Mouse (Mus musculus) neural tube, embryonic 11.5 days (tissue): ENCODE data around the gene Ifitm7. TPM values are rescaled to one million over a fixed set of nuclear protein-coding genes. Genes with fewer than 3 reads are reported as not detected.

ENCODE experiments used
- ATAC-seq: fragments of 200-750 bp; cut with Nextera tagmentation; 2 replicates; pipeline ENCODE4 v1.8.0; 2017; ENCODE audit warnings: moderate number of reproducible peaks, mild to moderate bottlenecking, moderate TSS enrichment, moderate library complexity; ENCODE audit not compliant: insufficient read depth, low FRiP score, low TSS enrichment
- DNase-seq: peaks from one replicate; pipeline ENCODE4 v3.0.0-alpha.2; 2015; ENCODE audit warnings: low spot score
- H3K27ac ChIP-seq: fragments of 300-500 bp; sonication (generic); 2 replicates; pipeline ENCODE4 v1.5.1; 2014; ENCODE audit warnings: low read depth, mild to moderate bottlenecking, low read length
- H3K27me3 ChIP-seq: fragments of 300-500 bp; sonication (generic); 2 replicates; pipeline ENCODE4 v1.6.1; 2014; ENCODE audit warnings: mild to moderate bottlenecking, low read length, mixed read lengths; ENCODE audit not compliant: control insufficient read depth, insufficient read depth
- H3K36me3 ChIP-seq: fragments of 300-500 bp; sonication (generic); 2 replicates; pipeline ENCODE4 v1.6.1; 2014; ENCODE audit warnings: mild to moderate bottlenecking, low read length, moderate library complexity, mixed read lengths; ENCODE audit not compliant: control insufficient read depth, insufficient read depth
- H3K4me1 ChIP-seq: fragments of 300-500 bp; sonication (generic); 2 replicates; pipeline ENCODE4 v1.6.1; 2014; ENCODE audit warnings: low read length, mixed read lengths; ENCODE audit not compliant: control insufficient read depth, insufficient read depth
- H3K4me2 ChIP-seq: fragments of 300-500 bp; sonication (generic); 2 replicates; pipeline ENCODE4 v1.6.1; 2014; ENCODE audit warnings: low read depth, mild to moderate bottlenecking, moderate library complexity
- H3K4me3 ChIP-seq: fragments of 300-500 bp; sonication (generic); 2 replicates; pipeline ENCODE4 v1.5.1; 2014; ENCODE audit warnings: low read depth, low read length
- H3K9ac ChIP-seq: fragments of 300-500 bp; sonication (generic); 2 replicates; pipeline ENCODE4 v1.6.1; 2014; ENCODE audit warnings: mild to moderate bottlenecking, low read length
- H3K9me3 ChIP-seq: fragments of 300-500 bp; sonication (generic); 2 replicates; pipeline ENCODE4 v1.6.1; 2016; ENCODE audit warnings: low read length; ENCODE audit not compliant: control insufficient read depth
- WGBS: fragments of 180-500 bp; shearing (Covaris S2); extraction: QIAGEN DNeasy Blood & Tissue Kit; methylation state at CpG from one replicate; pipeline ENCODE4 v1.1.7; 2014; 5-methylcytosine and 5-hydroxymethylcytosine counted together
- polyA plus RNA-seq: library from polyadenylated mRNA; unstranded; fragments of >200 nt; fragmentation: Nextera tagmentation; extraction: Ambion mirVana; gene quantifications from 2 replicates; pipeline ENCODE4 v1.2.1, GENCODE M21; 2014

Gene Ifitm7
- polyA plus RNA-seq, 1 experiment from 2014 or later, result not detected

GRCm38 (mm10) chr16:14009966-14010365 lies 23.3 kb upstream of the Ifitm7 start:
- H3K4me3 ChIP-seq, result no peak overlapping the region
- no peak overlapping the region for H3K27ac ChIP-seq
- no peaks in the 10 kb centered on the region for H3K36me3 ChIP-seq
- ATAC-seq, result no peak
- no peak overlapping the region for H3K9ac ChIP-seq
- WGBS, result 85% methylated on average over 4 of the region's 4 CpGs
- no peaks in the 10 kb centered on the region for H3K27me3 ChIP-seq
- H3K4me1 ChIP-seq, result no peaks in the 10 kb centered on the region
- no peak overlapping the region for H3K4me2 ChIP-seq
- no peaks in the 10 kb centered on the region for H3K9me3 ChIP-seq
- no peak for DNase-seq

GRCm38 (mm10) chr16:14008708-14009107 lies 22.0 kb upstream of the Ifitm7 start:
- H3K4me3 ChIP-seq, result no peak overlapping the region
- no peaks in the 10 kb centered on the region for H3K27me3 ChIP-seq
- ATAC-seq (no peak), DNase-seq (no peak)
- H3K4me1 ChIP-seq, result no peaks in the 10 kb centered on the region
- H3K27ac ChIP-seq, result no peak overlapping the region
- H3K9me3 ChIP-seq, result no peaks in the 10 kb centered on the region
- no peak overlapping the region for H3K9ac ChIP-seq
- H3K36me3 ChIP-seq, result no peaks in the 10 kb centered on the region
- H3K4me2 ChIP-seq, result no peak overlapping the region

DNA sequence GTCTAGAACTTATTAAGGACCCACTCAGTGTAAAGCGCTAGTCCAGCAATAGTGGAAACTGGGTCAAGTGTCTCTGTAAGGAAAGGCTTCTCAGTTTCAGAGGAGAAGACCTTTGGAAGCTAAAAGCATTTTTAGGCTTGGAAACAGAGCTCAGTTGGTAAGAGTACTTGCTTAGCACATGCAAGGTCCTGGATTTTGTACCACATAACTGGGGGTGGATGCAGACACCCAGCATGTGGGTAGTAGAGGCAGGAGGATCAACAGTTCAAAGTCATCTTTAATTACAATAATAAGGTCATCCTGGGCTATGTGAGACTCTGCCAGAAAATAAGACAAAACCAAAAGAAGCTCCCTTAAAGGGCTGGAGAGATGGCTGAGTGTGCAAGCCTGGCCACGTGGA lies 21.4 kb upstream of the Ifitm7 start:
- Histone ChIP-seq H3K4me3 (no peak overlapping the region), H3K9me3 (no peaks in the 10 kb centered on the region), H3K27ac (no peak overlapping the region), H3K36me3 (no peaks in the 10 kb centered on the region), H3K27me3 (no peaks in the 10 kb centered on the region), H3K9ac (no peak overlapping the region), H3K4me2 (no peak overlapping the region), H3K4me1 (no peaks in the 10 kb centered on the region)
- DNase-seq (no peak), ATAC-seq (no peak)
- 85% methylated on average over 2 of the region's 2 CpGs for WGBS

- no peak for DNase-seq
- Histone ChIP-seq H3K4me2 (no peak overlapping the region), H3K4me1 (no peaks in the 10 kb centered on the region), H3K36me3 (no peaks in the 10 kb centered on the region), H3K27ac (no peak overlapping the region), H3K27me3 (no peaks in the 10 kb centered on the region), H3K4me3 (no peak overlapping the region), H3K9me3 (no peaks in the 10 kb centered on the region), H3K9ac (no peak overlapping the region)
- 78% methylated on average over 4 of the region's 4 CpGs for WGBS
- no peak for ATAC-seq
These were observed 18.6 kb upstream of the Ifitm7 start for GRCm38 (mm10) chr16:14005266-14005665.

DNA sequence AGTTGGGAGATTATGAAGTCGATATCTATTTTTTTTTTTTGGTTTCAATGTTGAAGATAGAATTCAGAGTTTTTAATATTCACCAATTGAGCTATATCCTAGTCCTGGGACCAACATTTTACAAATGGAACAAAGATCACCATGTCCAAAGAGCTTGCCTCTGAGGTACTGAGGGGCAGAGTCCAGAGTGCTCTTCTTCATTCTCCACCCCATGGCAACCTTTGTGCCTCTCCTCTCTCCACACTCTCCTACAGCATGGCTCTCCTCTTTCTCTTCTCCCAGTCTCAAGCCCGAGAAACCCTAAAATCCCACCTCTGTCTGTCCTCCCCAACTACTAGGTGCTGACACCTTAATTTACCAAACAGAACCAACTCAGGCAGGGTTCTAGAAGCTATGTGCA lies 18.0 kb upstream of the Ifitm7 start:
- Histone ChIP-seq H3K27me3 (no peaks in the 10 kb centered on the region), H3K9me3 (no peaks in the 10 kb centered on the region), H3K4me2 (no peak overlapping the region), H3K27ac (no peak overlapping the region), H3K4me1 (no peaks in the 10 kb centered on the region), H3K4me3 (no peak overlapping the region), H3K36me3 (no peaks in the 10 kb centered on the region), H3K9ac (no peak overlapping the region)
- ATAC-seq (no peak), DNase-seq (no peak)
- 77% methylated on average over 2 of the region's 2 CpGs for WGBS

DNA sequence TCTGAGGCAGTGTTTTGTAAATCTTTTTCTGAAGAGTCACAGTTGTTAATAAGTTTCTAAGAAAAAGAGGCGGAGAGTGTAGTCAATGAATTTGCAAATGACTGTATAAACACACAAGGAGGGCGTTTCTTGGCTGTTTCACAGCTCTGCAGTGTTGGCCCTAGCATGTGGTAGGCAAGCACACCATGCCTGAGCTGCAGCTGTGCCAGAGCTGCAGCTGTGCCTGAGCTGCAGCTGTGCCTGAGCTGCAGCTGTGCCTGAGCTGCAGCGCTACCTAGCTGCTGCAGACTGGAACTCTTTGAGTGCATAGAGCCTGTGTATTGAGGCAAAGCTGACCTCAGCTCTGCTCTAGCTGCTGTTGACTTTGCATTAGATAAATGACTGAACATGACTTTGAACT lies 17.5 kb upstream of the Ifitm7 start:
- no peak overlapping the region for H3K9ac ChIP-seq
- no peak overlapping the region for H3K4me2 ChIP-seq
- DNase-seq, result no peak
- H3K27ac ChIP-seq, result no peak overlapping the region
- no peaks in the 10 kb centered on the region for H3K27me3 ChIP-seq
- H3K9me3 ChIP-seq, result no peaks in the 10 kb centered on the region
- ATAC-seq, result no peak
- no peak overlapping the region for H3K4me3 ChIP-seq
- H3K4me1 ChIP-seq, result no peaks in the 10 kb centered on the region
- H3K36me3 ChIP-seq, result no peaks in the 10 kb centered on the region
- 21% methylated on average over 3 of the region's 3 CpGs for WGBS

DNA sequence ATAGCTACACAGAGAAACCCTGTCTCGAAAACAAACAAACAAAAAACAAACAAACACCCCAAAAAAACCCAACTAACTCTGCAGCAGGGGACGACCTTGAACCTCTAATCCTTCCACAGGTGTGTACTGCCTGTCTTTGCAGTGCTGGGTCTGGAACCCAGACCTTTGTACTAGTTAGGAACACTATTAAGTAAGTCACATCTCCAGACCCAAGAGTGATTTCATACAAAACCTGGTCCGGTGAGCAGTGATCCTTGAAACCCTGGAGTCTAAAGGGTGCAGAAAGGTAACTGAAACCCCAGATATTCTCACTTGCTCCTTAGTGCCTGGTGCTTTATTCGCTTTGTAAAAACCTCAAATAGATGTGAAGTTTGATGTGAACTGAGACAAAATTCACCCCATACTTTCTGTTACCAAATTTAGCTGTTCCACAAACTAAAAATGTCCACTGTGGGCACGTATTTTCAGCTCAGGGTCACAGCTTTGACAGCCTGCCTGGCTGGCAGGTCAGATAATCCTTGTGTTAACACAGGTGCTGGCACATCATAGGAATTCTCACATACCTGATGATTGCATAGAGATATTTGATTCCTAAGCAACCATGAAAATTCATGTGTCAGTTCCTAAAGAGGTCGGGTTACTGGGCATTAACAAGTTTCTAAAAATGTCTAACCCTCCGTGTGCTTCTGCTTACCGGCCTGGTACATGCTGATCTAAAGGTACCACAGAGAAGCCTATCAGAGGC lies 16.9 kb upstream of the Ifitm7 start:
- H3K9me3 ChIP-seq, result no peaks in the 10 kb centered on the region
- no peak overlapping the region for H3K9ac ChIP-seq
- no peak for DNase-seq
- no peak overlapping the region for H3K27ac ChIP-seq
- H3K27me3 ChIP-seq, result no peaks in the 10 kb centered on the region
- ATAC-seq, result no peak
- no peak overlapping the region for H3K4me3 ChIP-seq
- H3K36me3 ChIP-seq, result no peaks in the 10 kb centered on the region
- no peak overlapping the region for H3K4me2 ChIP-seq
- H3K4me1 ChIP-seq, result no peaks in the 10 kb centered on the region
- 69% methylated on average over 8 of the region's 8 CpGs for WGBS

DNA sequence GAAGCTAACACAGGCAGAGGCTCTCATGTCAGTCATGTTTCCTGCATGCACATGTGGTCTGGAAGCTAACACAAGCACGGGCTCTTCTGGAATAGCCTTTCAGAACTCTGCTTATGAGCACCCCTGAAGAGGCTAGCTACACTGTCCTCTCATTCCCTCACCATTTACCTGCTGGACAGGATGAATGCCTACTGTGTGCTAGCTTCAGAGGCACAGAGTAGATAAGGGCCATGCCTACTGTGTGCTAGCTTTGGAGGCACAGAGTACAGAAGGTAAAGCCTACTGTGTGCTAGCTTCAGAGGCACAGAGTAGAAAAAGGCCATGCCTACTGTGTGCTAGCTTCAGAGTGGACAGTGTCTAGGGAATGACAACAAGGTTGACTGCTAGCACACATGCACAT lies 7.8 kb upstream of the Ifitm7 start:
- no peaks in the 10 kb centered on the region for H3K4me1 ChIP-seq
- H3K9me3 ChIP-seq, result no peaks in the 10 kb centered on the region
- H3K27me3 ChIP-seq, result no peaks in the 10 kb centered on the region
- no peak overlapping the region for H3K4me3 ChIP-seq
- H3K9ac ChIP-seq, result no peak overlapping the region
- 90% methylated on average over 1 of the region's 1 CpGs for WGBS
- no peak for ATAC-seq
- H3K36me3 ChIP-seq, result no peaks in the 10 kb centered on the region
- no peak for DNase-seq
- H3K27ac ChIP-seq, result no peak overlapping the region
- H3K4me2 ChIP-seq, result no peak overlapping the region

GRCm38 (mm10) chr16:13994076-13994475 lies 7.4 kb upstream of the Ifitm7 start:
- H3K27ac ChIP-seq, result no peak overlapping the region
- H3K4me1 ChIP-seq, result no peaks in the 10 kb centered on the region
- no peak overlapping the region for H3K4me2 ChIP-seq
- no peak for DNase-seq
- H3K4me3 ChIP-seq, result no peak overlapping the region
- H3K27me3 ChIP-seq, result no peaks in the 10 kb centered on the region
- no peaks in the 10 kb centered on the region for H3K36me3 ChIP-seq
- ATAC-seq, result no peak
- no peak overlapping the region for H3K9ac ChIP-seq
- 80% methylated on average over 1 of the region's 1 CpGs for WGBS
- H3K9me3 ChIP-seq, result no peaks in the 10 kb centered on the region
